Mouse (Mus musculus): ENCODE results near the gene Myo16. TPM values are rescaled to one million over a fixed set of nuclear protein-coding genes. Genes with fewer than 3 reads are reported as not detected.

Myo16 gene
- polyA plus RNA-seq, 1 experiment from 2014 or later, result 0.25 TPM

- H3K4me2 ChIP-seq (ENCODE audit: low read depth, low read length), result no peak overlapping the region
- H3K9me3 ChIP-seq (ENCODE audit: control insufficient read depth, low read length), result no peaks in the 10 kb centered on the region
- H3K4me3 ChIP-seq (ENCODE audit: low read length), result no peak overlapping the region
- H3K4me1 ChIP-seq (replicated peaks; ENCODE audit: control insufficient read depth, insufficient read depth, low read length), result no peaks in the 10 kb centered on the region
- H3K9ac ChIP-seq (ENCODE audit: low read length), result no peak overlapping the region
- H3K36me3 ChIP-seq (ENCODE audit: control insufficient read depth, insufficient read depth, low read length), result no peaks in the 10 kb centered on the region
- WGBS, result 80% methylated on average over 8 of the region's 8 CpGs
- no peak overlapping the region for H3K27ac ChIP-seq (ENCODE audit: low read length)
- ATAC-seq (ENCODE audit: low read depth), result no peak
- H3K27me3 ChIP-seq (ENCODE audit: control insufficient read depth, insufficient read depth, low read depth, low read length), result no peaks in the 10 kb centered on the region
Observed at GRCm38 (mm10) chr8:10480850-10481249, 327.1 kb downstream of the Myo16 start.

- Histone ChIP-seq H3K4me2 (ENCODE audit: low read depth, low read length) (no peak overlapping the region), H3K9ac (ENCODE audit: low read length) (no peak overlapping the region), H3K27me3 (ENCODE audit: control insufficient read depth, insufficient read depth, low read depth, low read length) (no peaks in the 10 kb centered on the region), H3K36me3 (ENCODE audit: control insufficient read depth, insufficient read depth, low read length) (no peaks in the 10 kb centered on the region), H3K9me3 (ENCODE audit: control insufficient read depth, low read length) (no peaks in the 10 kb centered on the region), H3K27ac (ENCODE audit: low read length) (no peak overlapping the region), H3K4me3 (ENCODE audit: low read length) (no peak overlapping the region), H3K4me1 (replicated peaks; ENCODE audit: control insufficient read depth, insufficient read depth, low read length) (no peaks in the 10 kb centered on the region)
- WGBS, result 70% methylated on average over 5 of the region's 5 CpGs
- ATAC-seq (ENCODE audit: low read depth), result no peak
Observed at GRCm38 (mm10) chr8:10482064-10482463, 328.4 kb downstream of the Myo16 start.

- H3K4me1 ChIP-seq (replicated peaks; ENCODE audit: control insufficient read depth, insufficient read depth, low read length), result no peaks in the 10 kb centered on the region
- H3K9me3 ChIP-seq (ENCODE audit: control insufficient read depth, low read length), result no peaks in the 10 kb centered on the region
- H3K27me3 ChIP-seq (ENCODE audit: control insufficient read depth, insufficient read depth, low read depth, low read length), result no peaks in the 10 kb centered on the region
- no peak overlapping the region for H3K4me2 ChIP-seq (ENCODE audit: low read depth, low read length)
- WGBS, result 45% methylated on average over 1 of the region's 1 CpGs
- H3K36me3 ChIP-seq (ENCODE audit: control insufficient read depth, insufficient read depth, low read length), result no peaks in the 10 kb centered on the region
- no peak overlapping the region for H3K27ac ChIP-seq (ENCODE audit: low read length)
- ATAC-seq (ENCODE audit: low read depth), result no peak
- H3K4me3 ChIP-seq (ENCODE audit: low read length), result no peak overlapping the region
- no peak overlapping the region for H3K9ac ChIP-seq (ENCODE audit: low read length)
Observed at GRCm38 (mm10) chr8:10482880-10483279, 329.2 kb downstream of the Myo16 start.

- Histone ChIP-seq H3K4me3 (ENCODE audit: low read length) (no peak overlapping the region), H3K27ac (ENCODE audit: low read length) (no peak overlapping the region), H3K4me2 (ENCODE audit: low read depth, low read length) (no peak overlapping the region), H3K36me3 (ENCODE audit: control insufficient read depth, insufficient read depth, low read length) (no peaks in the 10 kb centered on the region), H3K27me3 (ENCODE audit: control insufficient read depth, insufficient read depth, low read depth, low read length) (no peaks in the 10 kb centered on the region), H3K9ac (ENCODE audit: low read length) (no peak overlapping the region), H3K4me1 (replicated peaks; ENCODE audit: control insufficient read depth, insufficient read depth, low read length) (no peaks in the 10 kb centered on the region), H3K9me3 (ENCODE audit: control insufficient read depth, low read length) (no peaks in the 10 kb centered on the region)
- 22% methylated on average over 5 of the region's 5 CpGs for WGBS
- no peak for ATAC-seq (ENCODE audit: low read depth)
Observed at GRCm38 (mm10) chr8:10483841-10484240, 330.1 kb downstream of the Myo16 start.

GRCm38 (mm10) chr8:10489738-10490419, 336.2 kb downstream of the Myo16 start:
- Histone ChIP-seq H3K4me1 (replicated peaks; ENCODE audit: control insufficient read depth, insufficient read depth, low read length) (no peaks in the 10 kb centered on the region), H3K4me3 (ENCODE audit: low read length) (no peak overlapping the region), H3K9ac (ENCODE audit: low read length) (no peak overlapping the region), H3K27me3 (ENCODE audit: control insufficient read depth, insufficient read depth, low read depth, low read length) (no peaks in the 10 kb centered on the region), H3K4me2 (ENCODE audit: low read depth, low read length) (no peak overlapping the region), H3K36me3 (ENCODE audit: control insufficient read depth, insufficient read depth, low read length) (no peaks in the 10 kb centered on the region), H3K27ac (ENCODE audit: low read length) (no peak overlapping the region), H3K9me3 (ENCODE audit: control insufficient read depth, low read length) (no peaks in the 10 kb centered on the region)
- 86% methylated on average over 10 of the region's 10 CpGs for WGBS
- ATAC-seq (ENCODE audit: low read depth), result no peak

- Histone ChIP-seq H3K4me1 (replicated peaks; ENCODE audit: control insufficient read depth, insufficient read depth, low read length) (no peaks in the 10 kb centered on the region), H3K4me3 (ENCODE audit: low read length) (no peak overlapping the region), H3K9ac (ENCODE audit: low read length) (no peak overlapping the region), H3K27me3 (ENCODE audit: control insufficient read depth, insufficient read depth, low read depth, low read length) (no peaks in the 10 kb centered on the region), H3K36me3 (ENCODE audit: control insufficient read depth, insufficient read depth, low read length) (no peaks in the 10 kb centered on the region), H3K9me3 (ENCODE audit: control insufficient read depth, low read length) (no peaks in the 10 kb centered on the region), H3K4me2 (ENCODE audit: low read depth, low read length) (no peak overlapping the region), H3K27ac (ENCODE audit: low read length) (no peak overlapping the region)
- no peak for ATAC-seq (ENCODE audit: low read depth)
- WGBS, result 86% methylated on average over 2 of the region's 2 CpGs
Observed at GRCm38 (mm10) chr8:10490420-10490784, 336.7 kb downstream of the Myo16 start.

GRCm38 (mm10) chr8:10490874-10491273, 337.2 kb downstream of the Myo16 start:
- Histone ChIP-seq H3K36me3 (ENCODE audit: control insufficient read depth, insufficient read depth, low read length) (no peaks in the 10 kb centered on the region), H3K27me3 (ENCODE audit: control insufficient read depth, insufficient read depth, low read depth, low read length) (no peaks in the 10 kb centered on the region), H3K4me1 (replicated peaks; ENCODE audit: control insufficient read depth, insufficient read depth, low read length) (no peaks in the 10 kb centered on the region), H3K4me3 (ENCODE audit: low read length) (no peak overlapping the region), H3K9me3 (ENCODE audit: control insufficient read depth, low read length) (peaks cover 1% of the 10 kb centered on the region; the same call in 1 of the 2 replicates), H3K27ac (ENCODE audit: low read length) (no peak overlapping the region), H3K9ac (ENCODE audit: low read length) (no peak overlapping the region), H3K4me2 (ENCODE audit: low read depth, low read length) (no peak overlapping the region)
- WGBS, result 71% methylated on average over 6 of the region's 6 CpGs
- ATAC-seq (ENCODE audit: low read depth), result no peak

GRCm38 (mm10) chr8:10499846-10500245, 346.1 kb downstream of the Myo16 start:
- H3K4me2 ChIP-seq (ENCODE audit: low read depth, low read length), result no peak overlapping the region
- no peaks in the 10 kb centered on the region for H3K27me3 ChIP-seq (ENCODE audit: control insufficient read depth, insufficient read depth, low read depth, low read length)
- H3K27ac ChIP-seq (ENCODE audit: low read length), result no peak overlapping the region
- no peak for ATAC-seq (ENCODE audit: low read depth)
- H3K9me3 ChIP-seq (ENCODE audit: control insufficient read depth, low read length), result peaks cover 3% of the 10 kb centered on the region; the same call in 1 of the 2 replicates
- H3K4me3 ChIP-seq (ENCODE audit: low read length), result no peak overlapping the region
- H3K36me3 ChIP-seq (ENCODE audit: control insufficient read depth, insufficient read depth, low read length), result no peaks in the 10 kb centered on the region
- 18% methylated on average over 8 of the region's 8 CpGs for WGBS
- H3K9ac ChIP-seq (ENCODE audit: low read length), result no peak overlapping the region
- H3K4me1 ChIP-seq (replicated peaks; ENCODE audit: control insufficient read depth, insufficient read depth, low read length), result no peaks in the 10 kb centered on the region

GRCm38 (mm10) chr8:10500465-10500864, 346.8 kb downstream of the Myo16 start:
- no peaks in the 10 kb centered on the region for H3K36me3 ChIP-seq (ENCODE audit: control insufficient read depth, insufficient read depth, low read length)
- peaks cover 3% of the 10 kb centered on the region; the same call in 1 of the 2 replicates for H3K9me3 ChIP-seq (ENCODE audit: control insufficient read depth, low read length)
- no peak overlapping the region for H3K4me2 ChIP-seq (ENCODE audit: low read depth, low read length)
- ATAC-seq (ENCODE audit: low read depth), result no peak
- no peak overlapping the region for H3K9ac ChIP-seq (ENCODE audit: low read length)
- no peak overlapping the region for H3K27ac ChIP-seq (ENCODE audit: low read length)
- 58% methylated on average over 6 of the region's 6 CpGs for WGBS
- H3K4me3 ChIP-seq (ENCODE audit: low read length), result no peak overlapping the region
- no peaks in the 10 kb centered on the region for H3K27me3 ChIP-seq (ENCODE audit: control insufficient read depth, insufficient read depth, low read depth, low read length)
- H3K4me1 ChIP-seq (replicated peaks; ENCODE audit: control insufficient read depth, insufficient read depth, low read length), result no peaks in the 10 kb centered on the region

GRCm38 (mm10) chr8:10501750-10502149, 348.0 kb downstream of the Myo16 start:
- Histone ChIP-seq H3K4me1 (replicated peaks; ENCODE audit: control insufficient read depth, insufficient read depth, low read length) (no peaks in the 10 kb centered on the region), H3K9ac (ENCODE audit: low read length) (no peak overlapping the region), H3K27me3 (ENCODE audit: control insufficient read depth, insufficient read depth, low read depth, low read length) (no peaks in the 10 kb centered on the region), H3K4me2 (ENCODE audit: low read depth, low read length) (no peak overlapping the region), H3K27ac (ENCODE audit: low read length) (no peak overlapping the region), H3K4me3 (ENCODE audit: low read length) (no peak overlapping the region), H3K9me3 (ENCODE audit: control insufficient read depth, low read length) (no peaks in the 10 kb centered on the region), H3K36me3 (ENCODE audit: control insufficient read depth, insufficient read depth, low read length) (no peaks in the 10 kb centered on the region)
- 0 out of 2 replicates have a peak, but pooled peaks have one; percentile 49 for ATAC-seq (ENCODE audit: low read depth)
- WGBS, result 78% methylated on average over 3 of the region's 3 CpGs

Data from lung, embryonic 16.5 days (tissue).